Mouse (Mus musculus) MEL-GATA-1-ER (cell line): ENCODE measurements at regions not wholly inside any gene's neighbourhood (a gene's known extent, or its start where the extent isn't known, plus 50 kb on each side); places are given as distances from the start of the nearest gene placed in this dataset.
"Not testable (repeated sequence)": the region's sequence is repeated elsewhere in the genome, so short reads cannot be mapped to it uniquely, and the experiment has no call there.

ENCODE experiments used
- DNase-seq: peaks from one replicate; pipeline ENCODE4 v3.0.0-alpha.2; 2012; ENCODE audit warnings: low read depth; ENCODE audit errors: extremely low read depth

- DNase-seq: not testable (repeated sequence)
Measured at GRCm38 (mm10) chr6:48341367-48341766, 54.0 kb upstream of the Krba1 start.

GRCm38 (mm10) chr6:48336964-48337363 lies 58.4 kb upstream of the Krba1 start:
- not testable (repeated sequence) for DNase-seq

- DNase-seq: no peak
Measured at GRCm38 (mm10) chr6:48288011-48288410, 107.4 kb upstream of the Krba1 start.

GRCm38 (mm10) chr6:48279646-48280045 lies 115.7 kb upstream of the Krba1 start:
- DNase-seq: not testable (repeated sequence)

- not testable (repeated sequence) for DNase-seq
Measured at GRCm38 (mm10) chr6:48261563-48261962, 133.8 kb upstream of the Krba1 start.

GRCm38 (mm10) chr6:48252989-48253388 lies 142.4 kb upstream of the Krba1 start:
- DNase-seq: not testable (repeated sequence)

- DNase-seq: no peak
Measured at GRCm38 (mm10) chr6:48251954-48252353, 143.4 kb upstream of the Krba1 start.

GRCm38 (mm10) chr6:48244191-48244590 lies 151.2 kb upstream of the Krba1 start:
- not testable (repeated sequence) for DNase-seq

GRCm38 (mm10) chr6:48227431-48227830 lies 141.0 kb upstream of the Zfp746 start:
- no peak for DNase-seq

GRCm38 (mm10) chr6:48224206-48224605 lies 137.8 kb upstream of the Zfp746 start:
- DNase-seq: no peak

GRCm38 (mm10) chr6:48222971-48223370 lies 136.6 kb upstream of the Zfp746 start:
- DNase-seq: no peak

- DNase-seq: not testable (repeated sequence)
Measured at GRCm38 (mm10) chr6:48221806-48222205, 135.4 kb upstream of the Zfp746 start.

- no peak for DNase-seq
Measured at GRCm38 (mm10) chr6:48215212-48215611, 128.8 kb upstream of the Zfp746 start.

GRCm38 (mm10) chr6:48209739-48210138 lies 123.3 kb upstream of the Zfp746 start:
- DNase-seq: no peak

GRCm38 (mm10) chr6:48209103-48209502 lies 122.7 kb upstream of the Zfp746 start:
- no peak for DNase-seq

GRCm38 (mm10) chr6:48205722-48206121 lies 119.3 kb upstream of the Zfp746 start:
- DNase-seq: no peak

GRCm38 (mm10) chr6:48199951-48200350 lies 113.6 kb upstream of the Zfp746 start:
- DNase-seq: no peak

GRCm38 (mm10) chr6:48198806-48199205 lies 112.4 kb upstream of the Zfp746 start:
- DNase-seq: no peak

- no peak for DNase-seq
Measured at GRCm38 (mm10) chr6:48197696-48198378, 111.4 kb upstream of the Zfp746 start.

GRCm38 (mm10) chr6:48188363-48188762 lies 102.0 kb upstream of the Zfp746 start:
- not testable (repeated sequence) for DNase-seq

GRCm38 (mm10) chr6:48185311-48185710 lies 98.9 kb upstream of the Zfp746 start:
- DNase-seq: no peak

- DNase-seq: no peak
Measured at GRCm38 (mm10) chr6:48178360-48179120, 92.1 kb upstream of the Zfp746 start.

GRCm38 (mm10) chr6:48177936-48178335 lies 91.5 kb upstream of the Zfp746 start:
- DNase-seq: peak; percentile 20
